Mouse (Mus musculus) heart, postnatal 14 days (tissue): ENCODE results near the gene Tmprss11e. TPM values are rescaled to one million over a fixed set of nuclear protein-coding genes. Genes with fewer than 3 reads are reported as not detected.

Experiments used
- DNase-seq, 2 experiments: peaks; one replicate each; pipeline ENCODE4 v3.0.0; 2021 to 2022
- intact Hi-C: fragments of 180-260 bp; cut with DNase I; formaldehyde crosslinking; loops from one replicate; pipeline ENCODE4 v1.15.1; 2025
- total RNA-seq, 2 experiments: library from RNA; stranded (reverse); gene quantifications; 2 replicates each; pipeline ENCODE4 v1.2.3; 2021

Gene Tmprss11e
- total RNA-seq, 2 experiments from 2014 or later, result not detected

DNA sequence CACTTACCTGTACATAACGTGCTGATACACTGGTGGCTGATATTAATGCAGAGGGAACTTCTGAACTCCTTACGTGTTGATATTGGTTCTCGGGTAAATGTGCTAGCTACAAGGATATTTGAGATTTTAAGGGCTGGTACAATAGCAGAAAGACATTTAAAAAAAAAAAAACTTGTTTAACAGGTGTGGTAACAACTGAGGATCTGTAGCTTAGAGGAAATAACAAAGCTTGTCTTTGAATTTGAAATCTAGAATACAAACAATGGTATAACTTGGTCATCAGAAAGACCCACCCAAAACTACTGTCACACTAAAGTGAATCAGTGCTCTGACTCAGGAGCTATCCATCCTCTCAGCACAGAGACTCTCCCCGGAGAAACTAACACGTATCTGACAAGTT lies 69.4 kb downstream of the Tmprss11e start, which contains the start of gene Tmprss11b:
Gene Tmprss11b (minus strand): TSS at position 101 of the 400 bp plus-strand sequence.
- DNase-seq, result no peak
- intact Hi-C loops, result no loop called here

Other genes starting within 250 kb of the Tmprss11e start
- not detected for gene Tmprss11g, start 227.2 kb downstream of the Tmprss11e start, total RNA-seq
- not detected for gene Tmprss11f, start 113.4 kb downstream of the Tmprss11e start, total RNA-seq
- gene Tmprss11b, start 69.5 kb downstream of the Tmprss11e start, total RNA-seq, result not detected
- 10 to 100 TPM; 34.9 to 35.6 TPM for gene Ythdc1, start 58.4 kb upstream of the Tmprss11e start, total RNA-seq
- gene Ugt2b34, start 161.1 kb upstream of the Tmprss11e start, total RNA-seq, result not detected
- not detected for gene Ugt2b1, start 180.7 kb upstream of the Tmprss11e start, total RNA-seq